Mouse (Mus musculus) liver, embryonic 14.5 days (tissue): ENCODE data around the gene Galt.

Experiments used
- CTCF ChIP-seq: IDR thresholded peaks from 2 replicates; pipeline ENCODE4 v1.5.1; 2016; ENCODE audit warnings: antibody characterized with exemption, low read depth, control low read depth
- EP300 ChIP-seq: IDR thresholded peaks from 2 replicates; pipeline ENCODE4 v1.6.1; 2016; ENCODE audit warnings: antibody characterized with exemption, low read depth

- TF ChIP-seq CTCF, result no peak
- no peak for TF ChIP-seq EP300
These were observed 39.9 kb upstream of the Galt start for GRCm38 (mm10) chr4:41715082-41715481.
